Mouse (Mus musculus): ENCODE results near the gene Wwox.
A peak's percentile ranks its signal among the peaks of the same experiment; 100 is the strongest.

The Wwox gene

GRCm38 (mm10) chr8:114759621-114760020 is 320.2 kb downstream of the Wwox start:
- DNase-seq: no peak

GRCm38 (mm10) chr8:114768536-114768935 is 329.1 kb downstream of the Wwox start:
- no peak for DNase-seq

GRCm38 (mm10) chr8:114770856-114771776 is 331.7 kb downstream of the Wwox start:
- DNase-seq: peak; percentile 68

GRCm38 (mm10) chr8:114772276-114772849 is 332.9 kb downstream of the Wwox start:
- no peak for DNase-seq

GRCm38 (mm10) chr8:114773461-114774414 is 334.3 kb downstream of the Wwox start:
- no peak for DNase-seq

GRCm38 (mm10) chr8:114774415-114774775 is 334.9 kb downstream of the Wwox start:
- no peak for DNase-seq

GRCm38 (mm10) chr8:114775543-114775942 is 336.1 kb downstream of the Wwox start:
- no peak for DNase-seq

- DNase-seq: no peak
Observed at GRCm38 (mm10) chr8:114776696-114777095, 337.2 kb downstream of the Wwox start.

GRCm38 (mm10) chr8:114777271-114777980 is 338.0 kb downstream of the Wwox start:
- no peak for DNase-seq

GRCm38 (mm10) chr8:114779002-114779401 is 339.5 kb downstream of the Wwox start:
- no peak for DNase-seq

GRCm38 (mm10) chr8:114783321-114783720 is 343.9 kb downstream of the Wwox start:
- no peak for DNase-seq

- DNase-seq: no peak
Observed at GRCm38 (mm10) chr8:114785834-114786233, 346.4 kb downstream of the Wwox start.

- DNase-seq: no peak
Observed at GRCm38 (mm10) chr8:114789616-114790015, 350.2 kb downstream of the Wwox start.

- DNase-seq: no peak
Observed at GRCm38 (mm10) chr8:114790754-114791153, 351.3 kb downstream of the Wwox start.

- DNase-seq: no peak
Observed at GRCm38 (mm10) chr8:114793682-114794081, 354.2 kb downstream of the Wwox start.

GRCm38 (mm10) chr8:114801428-114802134 is 362.1 kb downstream of the Wwox start:
- DNase-seq: no peak

- DNase-seq: no peak
Observed at GRCm38 (mm10) chr8:114803113-114803512, 363.7 kb downstream of the Wwox start.

GRCm38 (mm10) chr8:114806826-114807420 is 367.5 kb downstream of the Wwox start:
- DNase-seq: no peak

- no peak for DNase-seq
Observed at GRCm38 (mm10) chr8:114807676-114808426, 368.4 kb downstream of the Wwox start.

GRCm38 (mm10) chr8:114810470-114810869 is 371.0 kb downstream of the Wwox start:
- DNase-seq: no peak

- DNase-seq: no peak
Observed at GRCm38 (mm10) chr8:114813830-114814229, 374.4 kb downstream of the Wwox start.
